Mouse (Mus musculus): ENCODE measurements around the gene Vmn1r137. TPM values are rescaled to one million over a fixed set of nuclear protein-coding genes. Genes with fewer than 3 reads are reported as not detected.

Gene Vmn1r137
- total RNA-seq (2023), result not detected

GRCm38 (mm10) chr7:21994287-21994686 is at the start of gene Vmn1r137:
Vmn1r137 (plus strand) TSS chr7:21994587.

GRCm38 (mm10) chr7:22028797-22029196 is 34.4 kb downstream of the Vmn1r137 start, which contains the start of gene Vmn1r138:
Vmn1r138 (minus strand) TSS chr7:22028897.

Other genes starting within 250 kb of the Vmn1r137 start
- gene Gm4175, start 233.1 kb upstream of the Vmn1r137 start, total RNA-seq (2023), result not detected
- gene Gm4177, start 197.9 kb upstream of the Vmn1r137 start, total RNA-seq (2023), result not detected
- not detected for gene Vmn1r135, start 162.2 kb upstream of the Vmn1r137 start, total RNA-seq (2023)
- gene Gm5725, start 150.3 kb upstream of the Vmn1r137 start, total RNA-seq (2023), result not detected
- gene Gm5891, start 73.3 kb upstream of the Vmn1r137 start, total RNA-seq (2023), result not detected
- not detected for gene Vmn1r138, start 34.3 kb downstream of the Vmn1r137 start, total RNA-seq (2023)
- not detected for gene Gm6176, start 61.7 kb downstream of the Vmn1r137 start, total RNA-seq (2023)
- gene Vmn1r139, start 74.5 kb downstream of the Vmn1r137 start, total RNA-seq (2023), result not detected
- not detected for gene Gm16451, start 123.7 kb downstream of the Vmn1r137 start, total RNA-seq (2023)
- gene Gm10666, start 140.2 kb downstream of the Vmn1r137 start, total RNA-seq (2023), result not detected
- gene Vmn1r142, start 169.4 kb downstream of the Vmn1r137 start, total RNA-seq (2023), result not detected
- not detected for gene Vmn1r143, start 194.8 kb downstream of the Vmn1r137 start, total RNA-seq (2023)
- gene Gm8653, start 206.7 kb downstream of the Vmn1r137 start, total RNA-seq (2023), result not detected
- not detected for gene Gm8453, start 234.9 kb downstream of the Vmn1r137 start, total RNA-seq (2023)

Measured in CD4-positive naive resting alpha-beta T cell, adult 76 days (primary cell).